Mouse (Mus musculus) MN1 (cell line): ENCODE measurements around the gene Kcnn3.

ENCODE experiments used
- DNase-seq: peaks from one replicate; pipeline ENCODE4 v3.0.0-alpha.2; 2016; ENCODE audit warnings: low spot score

Gene Kcnn3

DNA sequence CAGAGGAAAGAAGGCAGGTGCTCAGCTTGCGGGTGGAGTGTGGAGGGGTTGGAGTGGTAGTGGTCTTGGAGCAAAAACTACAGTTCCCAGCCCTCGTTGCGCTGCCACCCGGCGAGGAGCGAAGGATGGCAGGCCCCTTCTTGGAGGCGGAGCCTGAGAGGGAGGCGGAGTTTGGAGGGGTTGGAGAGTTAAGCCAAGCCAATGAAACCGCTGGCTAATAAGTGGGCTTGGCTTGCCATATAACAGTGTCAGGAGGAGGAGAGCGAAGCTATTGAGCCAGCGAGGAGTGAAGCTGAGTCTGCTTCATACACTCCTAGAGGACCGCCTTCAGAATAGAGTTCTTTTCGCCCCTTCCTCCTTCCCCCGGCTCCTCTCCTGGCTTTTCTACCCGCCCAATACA is at the start of gene Kcnn3:
TSS of gene Kcnn3 (plus strand) at position 271 of the 400 bp plus-strand sequence.
- DNase-seq, result peak; percentile 93

GRCm38 (mm10) chr3:89472280-89472679 is 47.7 kb upstream of the Kcnn3 start:
- DNase-seq, result no peak

DNA sequence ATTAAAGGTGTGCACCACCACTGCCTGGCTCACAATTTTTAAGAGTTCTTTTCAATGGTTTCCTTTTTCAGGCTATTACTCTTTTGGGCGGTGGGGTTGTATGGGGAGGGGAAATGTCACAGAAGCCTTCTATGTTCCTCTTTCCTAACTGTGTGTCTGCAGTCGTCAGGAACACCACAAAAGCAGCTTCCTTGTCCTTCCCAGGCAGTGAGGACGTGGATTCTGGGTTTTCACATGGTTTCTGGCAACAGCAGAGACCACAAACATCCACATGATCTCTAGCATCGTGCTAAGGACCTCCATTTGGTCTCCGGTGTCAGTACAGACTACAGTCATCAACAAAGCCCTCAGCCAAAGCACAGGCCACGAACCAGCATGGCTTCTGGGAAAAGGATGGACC is 46.1 kb upstream of the Kcnn3 start:
- DNase-seq, result no peak

- DNase-seq, result no peak
Measured at GRCm38 (mm10) chr3:89479055-89479454, 40.9 kb upstream of the Kcnn3 start.

DNA sequence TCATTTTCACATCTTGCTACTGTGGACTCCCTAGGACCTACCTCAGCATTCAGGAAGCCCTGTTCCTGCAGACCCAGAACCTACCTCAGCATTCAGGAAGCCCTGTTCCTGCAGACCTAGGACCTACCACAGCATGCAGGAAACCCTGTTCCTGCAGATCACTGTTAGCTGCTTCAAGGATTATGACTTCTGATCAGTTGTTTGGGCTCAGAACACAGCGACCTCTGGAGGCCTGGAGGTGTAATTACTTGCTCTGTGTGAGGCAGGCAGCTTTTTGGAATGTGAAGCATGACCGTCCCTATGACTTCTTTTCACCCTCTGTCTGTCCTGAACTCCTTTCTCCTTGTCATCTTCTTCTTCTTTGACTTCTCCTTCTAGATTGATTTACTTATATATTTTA is 38.5 kb upstream of the Kcnn3 start:
- DNase-seq, result peak; percentile 35

GRCm38 (mm10) chr3:89482249-89482648 is 37.7 kb upstream of the Kcnn3 start:
- DNase-seq, result peak; percentile 22

DNA sequence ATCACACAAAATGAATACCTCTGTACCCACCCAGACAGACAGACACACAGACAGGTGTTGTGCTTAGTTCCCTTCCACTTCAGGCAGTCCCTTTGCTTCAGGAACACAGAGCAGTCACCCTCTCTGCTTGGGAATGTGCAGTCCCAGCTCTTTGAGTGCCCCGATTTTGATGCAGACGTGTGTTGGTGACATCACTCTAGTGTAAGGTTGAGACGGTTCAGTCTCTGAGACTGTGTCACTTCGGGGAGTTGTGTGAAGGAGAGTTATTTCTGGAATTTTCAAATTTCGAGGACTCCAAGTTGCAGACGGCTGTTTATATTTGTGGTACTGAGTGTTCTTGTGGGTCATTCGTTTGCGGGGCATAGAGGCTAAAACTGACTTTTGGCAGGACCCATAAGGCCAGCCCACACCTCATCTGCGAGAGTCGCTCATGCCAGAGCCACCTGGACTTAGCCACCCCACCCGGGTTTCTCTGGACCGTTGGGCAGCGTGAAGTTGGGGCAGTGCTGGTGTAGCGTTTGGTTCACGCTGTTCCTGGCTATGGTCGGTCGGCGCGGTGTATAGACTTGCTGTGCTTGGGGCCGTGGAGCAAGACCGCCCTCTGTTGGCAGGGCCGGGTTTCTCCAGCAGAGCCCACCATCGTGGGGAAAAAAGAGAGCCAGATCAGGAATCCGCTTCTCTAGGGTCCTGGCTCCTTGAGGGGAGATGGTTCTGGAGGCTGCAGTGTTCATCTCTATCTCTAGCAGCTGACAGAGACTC is 35.0 kb upstream of the Kcnn3 start:
- DNase-seq, result peak; percentile 87

GRCm38 (mm10) chr3:89486111-89486510 is 33.9 kb upstream of the Kcnn3 start:
- peak; percentile 82 for DNase-seq

- no peak for DNase-seq
Measured at GRCm38 (mm10) chr3:89486916-89487702, 32.9 kb upstream of the Kcnn3 start.

- no peak for DNase-seq
Measured at GRCm38 (mm10) chr3:89490790-89491189, 29.2 kb upstream of the Kcnn3 start.

GRCm38 (mm10) chr3:89491559-89491958 is 28.4 kb upstream of the Kcnn3 start:
- no peak for DNase-seq

- no peak for DNase-seq
Measured at GRCm38 (mm10) chr3:89492701-89493151, 27.2 kb upstream of the Kcnn3 start.

DNA sequence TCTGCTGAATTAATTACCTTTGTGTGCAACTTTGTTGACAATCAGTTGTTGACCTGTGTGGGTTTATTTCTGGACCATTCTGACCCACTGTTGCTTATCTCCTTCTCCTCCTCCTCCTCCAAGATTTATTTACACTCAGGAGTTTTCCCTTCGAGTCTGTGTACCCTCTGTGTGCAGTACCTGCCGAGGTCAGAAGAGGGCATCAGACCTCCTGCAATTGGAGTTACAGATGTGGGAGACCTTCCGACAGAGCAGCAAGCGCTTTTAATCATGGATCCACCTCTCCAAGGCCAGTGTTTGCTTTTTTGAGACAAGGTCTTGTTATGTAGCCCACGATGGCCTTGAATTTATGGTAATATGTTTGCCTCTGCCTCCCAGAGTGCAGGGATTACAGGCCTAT is 25.3 kb upstream of the Kcnn3 start:
- DNase-seq, result no peak

DNA sequence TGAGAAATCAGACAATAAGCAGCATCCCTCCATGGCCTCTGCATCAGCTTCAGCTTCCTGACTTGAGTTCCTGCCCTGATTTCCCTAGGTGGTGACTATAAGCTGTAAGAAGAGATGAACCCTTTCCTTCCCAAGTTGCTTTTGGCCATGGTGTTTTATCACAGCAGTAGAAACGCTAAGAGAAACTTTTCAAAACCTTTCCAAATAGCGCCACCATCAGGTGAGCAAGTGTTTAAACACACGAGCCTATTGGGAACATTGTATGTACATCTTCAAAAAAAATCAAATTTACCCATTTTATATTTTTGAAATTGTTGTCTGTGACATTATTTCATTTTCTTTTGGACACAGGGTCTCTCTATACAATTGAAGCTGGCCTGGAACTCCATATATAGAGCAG is 23.6 kb upstream of the Kcnn3 start:
- DNase-seq, result no peak

DNA sequence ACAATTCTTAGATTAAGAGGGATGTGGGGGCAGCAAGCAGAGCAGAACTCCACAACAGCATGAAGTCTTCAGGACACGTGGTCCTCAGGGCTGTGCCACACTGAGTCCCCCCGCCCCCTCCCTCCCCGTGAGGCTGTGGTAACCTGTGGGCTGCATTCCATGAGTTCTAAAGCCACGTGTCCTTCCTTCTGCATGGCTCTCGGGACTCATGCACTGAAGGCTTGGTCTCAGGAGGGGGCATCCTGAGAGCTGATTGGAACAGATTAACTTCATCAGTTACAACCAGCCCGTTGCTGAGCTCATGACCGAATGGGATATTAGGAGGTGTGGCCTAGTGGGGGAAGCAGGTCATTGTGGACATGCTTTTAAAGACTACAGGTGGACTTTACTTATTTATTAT is 20.3 kb upstream of the Kcnn3 start:
- DNase-seq, result no peak

GRCm38 (mm10) chr3:89501486-89501885 is 18.5 kb upstream of the Kcnn3 start:
- DNase-seq, result no peak

DNA sequence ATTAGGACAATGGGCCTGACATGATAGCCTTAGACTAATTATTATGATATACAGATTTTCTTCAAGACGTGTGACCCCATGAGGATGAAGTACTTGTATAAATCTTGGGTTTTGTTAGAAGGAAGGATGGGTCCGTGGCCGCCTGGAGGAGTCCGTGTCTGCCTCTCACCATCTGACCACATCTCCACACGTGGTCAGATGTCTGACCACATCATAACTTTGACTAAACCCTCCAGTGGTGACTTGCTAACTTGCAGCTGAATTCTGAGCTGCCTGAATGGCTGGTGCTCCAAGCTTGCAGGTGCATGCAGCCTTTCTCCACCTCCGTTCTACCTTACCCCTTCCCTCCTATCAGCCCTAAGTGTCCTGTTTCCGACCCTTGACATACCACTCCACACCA is 17.4 kb upstream of the Kcnn3 start:
- no peak for DNase-seq

- no peak for DNase-seq
Measured at GRCm38 (mm10) chr3:89508041-89508440, 11.9 kb upstream of the Kcnn3 start.

DNA sequence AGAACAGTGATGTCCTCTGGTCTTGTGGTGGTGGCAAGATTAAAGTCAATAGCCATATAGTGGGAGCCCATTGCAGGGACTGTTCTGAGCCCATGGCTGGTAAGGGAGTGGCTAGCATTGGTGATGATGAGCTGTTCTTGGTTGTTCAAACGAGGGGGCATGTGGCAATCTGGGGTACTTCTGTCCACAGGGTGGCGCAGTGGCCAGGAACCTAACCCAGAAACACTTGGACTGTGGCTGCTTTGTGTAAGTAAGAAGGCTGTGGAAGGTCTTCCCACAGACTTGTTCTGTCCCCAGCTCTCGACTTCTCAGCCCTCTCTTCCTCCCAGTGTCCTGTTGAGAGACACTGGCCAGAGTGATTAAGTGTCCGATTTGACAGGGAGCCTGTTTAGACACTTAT is 9.0 kb upstream of the Kcnn3 start:
- DNase-seq, result peak; percentile 56

DNA sequence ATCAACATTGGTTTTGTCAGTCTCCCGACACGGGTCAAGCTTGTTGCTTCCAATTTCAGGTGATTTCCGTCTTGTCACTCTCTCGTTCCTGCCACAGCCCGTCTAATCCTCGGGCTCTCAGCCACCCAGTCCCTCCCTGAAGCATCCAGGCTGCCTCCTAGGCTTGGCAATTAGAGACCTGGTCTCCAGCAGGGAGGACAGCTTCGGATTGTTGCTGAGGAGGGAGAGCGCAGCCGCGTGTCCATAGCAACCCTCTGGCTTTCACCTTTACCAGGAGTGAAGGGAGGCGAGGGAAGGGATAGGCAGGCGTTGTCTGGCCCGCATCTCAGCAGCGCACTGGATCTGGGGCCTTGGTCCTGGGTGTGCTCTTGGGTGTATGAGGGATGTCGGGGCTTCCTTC is 8.6 kb upstream of the Kcnn3 start:
- DNase-seq, result no peak

- DNase-seq, result no peak
Measured at GRCm38 (mm10) chr3:89512225-89512624, 7.7 kb upstream of the Kcnn3 start.

- DNase-seq, result no peak
Measured at GRCm38 (mm10) chr3:89515444-89515843, 4.5 kb upstream of the Kcnn3 start.

GRCm38 (mm10) chr3:89516321-89516720 is 3.6 kb upstream of the Kcnn3 start:
- DNase-seq, result no peak
